Mouse (Mus musculus): ENCODE measurements around the gene Nip7.
"Not testable (repeated sequence)": the region's sequence is repeated elsewhere in the genome, so short reads cannot be mapped to it uniquely, and the experiment has no call there.

The Nip7 gene

DNA sequence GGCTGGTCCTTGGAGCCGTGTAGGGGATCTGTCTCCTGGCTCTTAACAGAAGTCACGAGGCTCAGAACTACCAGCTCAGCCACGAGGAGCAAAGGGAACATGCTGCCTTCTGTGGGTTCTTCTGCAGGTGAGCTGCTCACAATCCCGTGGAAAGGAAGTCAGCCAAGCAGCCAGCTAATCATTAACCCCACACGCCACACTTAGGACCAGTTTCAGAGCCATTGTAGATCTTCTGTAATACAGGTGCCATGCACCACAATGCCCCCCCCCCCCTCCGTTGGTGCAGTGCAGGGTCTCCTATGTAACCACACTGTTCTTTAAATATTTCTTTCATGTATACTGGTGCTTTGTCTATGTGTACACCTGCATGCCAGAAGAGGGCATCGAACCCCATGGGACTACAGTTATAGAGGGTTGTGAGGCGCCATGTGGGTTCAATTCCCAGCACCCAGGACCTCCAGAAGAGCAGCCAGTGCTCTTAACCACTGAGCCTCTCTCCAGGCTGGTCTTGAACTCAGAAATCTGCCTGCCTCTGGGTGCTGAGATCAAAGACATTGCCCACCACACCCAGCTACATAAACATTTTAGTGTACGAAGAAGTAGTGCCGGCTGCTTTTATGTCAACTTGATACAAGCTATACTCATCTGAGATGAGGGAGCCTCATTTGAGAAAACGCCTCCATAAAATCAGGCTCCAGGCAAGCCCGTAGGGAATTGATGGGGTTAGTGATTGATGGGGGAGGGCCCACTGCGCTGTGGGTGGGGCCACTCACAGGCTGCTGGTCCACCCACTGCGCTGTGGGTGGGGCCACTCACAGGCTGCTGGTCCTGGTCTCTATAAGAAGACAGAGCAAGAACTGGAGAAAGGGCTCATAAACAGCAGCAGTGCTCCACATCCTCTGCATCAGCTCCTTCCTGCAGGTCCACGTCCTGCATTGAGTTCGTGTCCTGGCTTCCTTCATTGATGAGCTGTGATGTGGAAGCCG lies 9.1 kb downstream of the Nip7 start, which contains the start of gene Tmed6:
Gene Tmed6, minus strand, starts transcription at position 134 of the 986 bp plus-strand sequence.
- DNase-seq (ENCODE audit: low spot score), result no peak

DNA sequence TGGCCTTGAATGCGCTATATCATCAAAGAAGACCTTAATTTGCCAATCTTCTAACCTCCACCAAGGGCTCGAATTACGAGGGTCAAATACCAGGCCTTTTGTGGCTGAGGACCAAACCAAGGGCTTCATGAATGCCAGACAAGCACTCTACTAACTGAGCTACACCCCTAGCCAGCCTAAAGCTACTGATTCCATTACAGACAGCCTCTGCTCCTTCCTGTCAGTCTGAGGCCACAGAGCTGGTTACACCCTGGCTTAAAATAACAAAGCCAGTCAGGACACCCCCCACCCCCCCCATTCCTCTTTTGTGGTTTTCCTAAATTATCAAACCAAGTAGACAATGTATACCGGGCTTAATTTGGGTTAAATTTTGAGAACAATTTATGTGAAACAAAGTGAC lies 17.0 kb downstream of the Nip7 start:
- no peak for DNase-seq (ENCODE audit: low spot score)

DNA sequence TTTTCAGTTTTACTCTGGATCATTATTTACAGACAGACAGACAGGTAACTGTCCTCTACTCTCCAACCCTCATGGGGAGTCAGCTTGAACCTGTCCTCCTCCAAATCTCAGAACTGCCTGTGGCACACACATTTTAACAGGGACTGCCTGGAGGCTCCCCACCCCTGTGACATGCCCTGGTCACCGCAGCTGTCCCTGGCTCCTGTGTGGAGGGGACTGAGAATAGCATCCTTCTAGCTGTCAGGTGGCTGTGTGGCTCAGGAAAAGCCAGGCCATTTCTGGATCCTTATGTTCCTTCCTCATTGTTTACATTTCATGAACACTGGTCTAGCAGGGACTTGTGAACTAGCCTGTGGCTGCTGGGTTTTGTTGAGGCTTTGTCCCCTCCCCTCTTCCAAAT lies 17.5 kb downstream of the Nip7 start:
- no peak for DNase-seq (ENCODE audit: low spot score)

GRCm38 (mm10) chr8:107076239-107076888 lies 19.7 kb downstream of the Nip7 start:
- DNase-seq (ENCODE audit: low spot score), result no peak

DNA sequence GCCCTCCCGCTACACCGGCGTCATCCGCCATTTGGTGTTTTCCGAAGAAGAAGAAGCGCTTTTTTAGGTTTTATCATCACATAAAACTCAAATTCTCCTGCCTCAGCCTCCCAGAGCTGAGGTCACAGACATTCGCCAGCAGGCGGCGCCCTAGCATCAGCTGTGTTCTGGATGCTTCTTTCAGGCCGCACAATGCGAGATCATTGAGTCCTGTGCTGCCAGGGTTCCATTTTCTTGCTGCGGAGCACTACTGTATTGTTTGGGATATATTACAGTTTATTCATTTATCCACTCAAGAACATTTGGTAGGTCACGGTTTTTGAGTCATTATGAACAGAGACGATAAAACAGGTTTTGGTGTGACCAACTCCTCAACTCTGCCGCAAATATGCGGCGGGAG lies 28.7 kb downstream of the Nip7 start:
- no peak for DNase-seq (ENCODE audit: low spot score)

DNA sequence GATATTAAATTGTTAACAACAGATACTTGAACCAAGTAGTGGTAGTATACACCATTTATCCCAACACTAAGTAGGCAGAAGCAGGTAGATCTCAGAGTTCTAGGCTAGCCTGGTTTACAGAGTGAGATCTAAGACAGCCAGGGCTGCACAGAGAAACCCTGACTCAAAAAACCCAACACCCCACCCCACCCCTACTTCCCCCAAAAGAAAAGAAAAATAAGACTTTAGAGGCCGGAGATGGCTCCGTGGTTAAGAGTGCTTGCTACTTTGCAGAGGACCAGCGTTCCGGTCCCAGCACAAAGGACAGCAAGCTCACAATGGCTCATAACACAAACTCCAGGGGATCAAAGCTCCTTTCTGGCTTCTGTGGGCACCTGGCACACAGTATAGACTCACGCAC lies 29.3 kb downstream of the Nip7 start:
- no peak for DNase-seq (ENCODE audit: low spot score)

- no peak for DNase-seq (ENCODE audit: low spot score)
Measured at GRCm38 (mm10) chr8:107088526-107089063, 31.9 kb downstream of the Nip7 start.

- DNase-seq (ENCODE audit: low spot score), result no peak
Measured at GRCm38 (mm10) chr8:107090531-107090930, 33.9 kb downstream of the Nip7 start.

DNA sequence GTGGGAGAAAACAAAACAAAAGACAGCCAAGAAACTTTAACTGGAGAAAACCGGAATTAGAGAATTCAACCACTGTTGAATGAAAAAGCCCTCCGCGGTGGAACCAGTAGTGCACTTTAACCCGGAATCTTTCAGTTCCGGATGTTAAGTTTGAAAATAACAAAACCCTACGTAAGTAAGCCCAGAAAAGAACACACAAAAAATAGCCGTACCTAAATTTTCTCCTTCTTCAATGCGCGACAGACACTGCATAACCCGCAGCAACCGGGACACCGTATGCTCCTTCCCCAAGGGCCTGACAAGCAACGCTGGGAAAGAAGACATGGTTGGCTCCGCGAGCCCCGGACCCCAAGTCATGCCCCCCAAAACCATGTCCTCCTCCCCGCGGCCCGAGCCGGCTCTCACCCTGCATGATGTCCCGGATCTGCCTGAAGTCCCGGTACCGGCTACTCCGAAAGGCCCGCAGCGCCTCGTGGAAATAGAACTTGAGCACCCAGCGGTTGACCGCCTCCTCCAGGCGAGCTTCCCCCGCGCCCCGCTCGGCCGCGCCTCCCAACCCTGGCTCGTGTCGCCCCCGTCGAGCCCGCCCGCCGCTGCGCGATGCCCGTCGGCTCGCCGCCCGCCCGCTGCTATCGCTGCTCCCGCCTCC lies 39.2 kb downstream of the Nip7 start:
- DNase-seq (ENCODE audit: low spot score), result peak; percentile 26

DNA sequence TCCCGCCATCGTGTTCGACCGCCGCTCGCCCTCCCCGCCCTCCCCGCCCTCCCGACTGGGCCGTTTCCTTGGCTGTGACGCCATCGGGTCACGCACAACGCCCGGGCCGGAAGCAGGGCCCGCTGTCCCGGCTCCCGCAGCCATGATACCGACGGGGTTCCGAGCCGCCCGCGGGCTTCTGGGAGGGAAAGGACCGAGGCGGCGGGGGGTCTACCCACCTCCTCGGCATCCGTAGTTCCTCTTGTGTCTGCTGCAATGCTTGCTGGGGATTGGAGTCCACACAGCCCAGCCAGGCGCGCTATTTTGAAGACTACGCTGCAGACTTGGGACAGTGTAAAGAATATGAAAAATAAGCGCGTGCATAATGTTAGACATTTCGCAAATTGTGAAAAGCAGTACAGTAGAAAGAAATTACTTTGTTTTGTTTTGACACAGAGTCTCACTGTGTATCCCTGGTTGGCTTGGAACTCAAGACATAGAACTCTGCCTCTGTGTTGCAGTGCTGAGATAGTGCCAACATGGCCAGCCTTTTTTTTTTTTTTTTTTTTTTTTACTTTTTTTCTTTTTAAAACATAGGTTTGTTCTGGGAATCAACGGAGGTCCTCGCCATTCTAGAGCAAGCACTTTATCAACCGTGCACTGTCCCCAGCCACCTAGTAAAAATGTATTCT lies 39.8 kb downstream of the Nip7 start, which contains the start of gene Terf2:
Gene Terf2, minus strand, starts transcription at position 182 of the 671 bp plus-strand sequence.
- DNase-seq (ENCODE audit: low spot score), result peak; percentile 92

- no peak for DNase-seq (ENCODE audit: low spot score)
Measured at GRCm38 (mm10) chr8:107100635-107101034, 44.0 kb downstream of the Nip7 start.

GRCm38 (mm10) chr8:107104547-107104946 lies 47.9 kb downstream of the Nip7 start:
- no peak for DNase-seq (ENCODE audit: low spot score)

- DNase-seq (ENCODE audit: low spot score), result not testable (repeated sequence)
Measured at GRCm38 (mm10) chr8:107108089-107108488, 51.4 kb downstream of the Nip7 start.

DNA sequence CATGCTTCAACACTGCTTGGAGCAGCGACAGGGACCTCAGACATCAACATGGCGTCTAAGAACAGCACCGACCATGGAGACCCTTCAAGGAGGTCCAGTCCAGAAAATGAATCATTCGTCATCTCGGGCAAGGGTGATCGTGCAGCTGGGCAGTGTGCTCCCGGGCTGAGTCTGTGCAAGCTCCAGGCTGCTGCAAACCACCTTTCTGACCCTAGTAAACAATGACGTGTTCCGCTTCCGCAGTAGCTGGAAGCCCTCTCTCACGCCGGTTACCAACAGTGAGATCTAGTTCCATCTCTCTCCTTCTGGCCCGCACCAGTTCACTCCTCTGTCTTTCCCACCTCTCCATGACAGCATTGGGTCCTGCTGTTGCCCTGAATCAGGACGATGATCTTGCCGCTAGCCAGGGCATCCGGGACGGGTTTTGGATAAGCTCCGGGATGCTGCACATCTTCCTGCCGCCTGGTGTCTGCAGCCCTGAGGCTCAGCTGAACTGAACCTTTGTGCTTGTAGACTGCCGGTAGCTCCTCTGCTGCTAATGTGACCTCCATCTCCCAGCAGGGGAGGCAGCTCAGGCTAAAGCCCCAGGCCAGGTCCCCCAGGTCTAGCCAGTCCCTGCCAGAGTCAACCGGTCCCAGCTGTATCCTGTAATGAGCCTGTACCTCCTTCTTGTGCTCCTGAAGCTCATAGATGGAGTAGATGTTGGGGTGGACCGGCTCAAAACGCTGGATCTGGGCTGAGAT lies 52.5 kb downstream of the Nip7 start:
- no peak for DNase-seq (ENCODE audit: low spot score)

- no peak for DNase-seq (ENCODE audit: low spot score)
Measured at GRCm38 (mm10) chr8:107109816-107110435, 53.2 kb downstream of the Nip7 start.
